Mouse (Mus musculus): ENCODE data around the gene Mtfr1l.

GRCm38 (mm10) chr4:134558570-134559113 lies 23.5 kb upstream of the Mtfr1l start:
- TF ChIP-seq CTCF (IDR thresholded peaks at IDR 0.05; ENCODE audit: extremely low read depth, insufficient read depth, insufficient read length, insufficient replicate concordance) = no peak
- TF ChIP-seq POLR2A (IDR thresholded peaks at IDR 0.05; ENCODE audit: low read depth, low read length) = no peak
